In the genomic region with DNA sequence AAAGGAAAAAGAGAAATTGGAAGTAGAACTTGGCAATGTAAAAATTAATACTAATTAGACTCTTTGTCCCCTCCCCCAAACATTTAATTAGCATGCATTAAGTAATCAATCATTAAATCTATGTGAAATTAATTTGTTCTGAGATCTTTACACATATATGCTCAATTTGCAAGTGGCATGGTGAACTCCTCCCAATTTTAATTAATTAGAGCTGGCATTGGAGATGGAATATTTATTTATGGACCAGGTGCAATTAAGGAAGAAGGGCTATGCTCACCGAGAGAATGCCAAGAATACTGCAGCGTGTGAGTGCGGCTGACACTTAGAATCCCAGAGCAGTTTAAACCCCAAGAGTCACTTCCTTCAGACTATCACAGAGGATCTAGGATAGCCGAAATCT, we compare ENCODE assay signal across 25 mouse cellular contexts.
"Had no signal": no experiment of that assay in that cellular context is flagged by ENCODE, and none has a peak within 500 bp of the region (broad histone marks: within the 10 kb centered on the region; RNA-seq: fewer than 3 reads in every experiment).

No protein-coding gene starts in this region.

- H3K9ac ChIP-seq: embryonic facial prominence, embryonic 12.5 days; embryonic facial prominence, embryonic 13.5 days; embryonic facial prominence, embryonic 15.5 days; forebrain, embryonic 12.5 days; forebrain, postnatal 0 days had no signal

- DNase-seq: cerebellum, adult 2 months; cerebellum, adult 8-10 months; cerebellum, adult 9-10 months; cerebellum, adult 9-11 months; cerebellum, postnatal 10 days; cerebellum, postnatal 14 days; cerebellum, postnatal 25 days; cerebellum, postnatal 36 days; embryo, embryonic 11 days; forebrain, postnatal 0 days; gastrocnemius, adult 2 months; gastrocnemius, postnatal 10 days; gastrocnemius, postnatal 14 days; gastrocnemius, postnatal 25 days; gastrocnemius, postnatal 36 days; heart, adult 11 months; heart, adult 2 months had no signal

- H3K27me3 ChIP-seq: embryonic facial prominence, embryonic 12.5 days; embryonic facial prominence, embryonic 13.5 days; embryonic facial prominence, embryonic 15.5 days had no signal

- H3K4me3 ChIP-seq: embryonic facial prominence, embryonic 10.5 days; embryonic facial prominence, embryonic 12.5 days; embryonic facial prominence, embryonic 13.5 days; embryonic facial prominence, embryonic 15.5 days; erythroblast, embryonic 14.5 days; forebrain, embryonic 12.5 days; gastrocnemius, adult 2 months; heart, adult 2 months; heart, embryonic 10.5 days had no signal

- H3K4me1 ChIP-seq: embryonic facial prominence, embryonic 12.5 days; heart, embryonic 10.5 days had no signal

- H3K9me3 ChIP-seq: embryonic facial prominence, embryonic 10.5 days; embryonic facial prominence, embryonic 12.5 days; embryonic facial prominence, embryonic 13.5 days; embryonic facial prominence, embryonic 15.5 days; forebrain, embryonic 12.5 days; heart, embryonic 10.5 days had no signal

- H3K36me3 ChIP-seq: embryonic facial prominence, embryonic 10.5 days; embryonic facial prominence, embryonic 12.5 days; embryonic facial prominence, embryonic 13.5 days; embryonic facial prominence, embryonic 15.5 days; forebrain, embryonic 12.5 days; heart, embryonic 10.5 days had no signal

- ATAC-seq: forebrain, postnatal 0 days had no signal

- H3K4me2 ChIP-seq: embryonic facial prominence, embryonic 13.5 days; embryonic facial prominence, embryonic 15.5 days; forebrain, embryonic 12.5 days; heart, embryonic 11.5 days had no signal

- H3K27ac ChIP-seq: embryonic facial prominence, embryonic 10.5 days; embryonic facial prominence, embryonic 12.5 days; embryonic facial prominence, embryonic 13.5 days; embryonic facial prominence, embryonic 15.5 days; forebrain, embryonic 12.5 days; gastrocnemius, adult 2 months; heart, adult 2 months; heart, embryonic 10.5 days had no signal
